Mouse (Mus musculus): ENCODE data around the gene Calhm1.
"Not testable (repeated sequence)": the region's sequence is repeated elsewhere in the genome, so short reads cannot be mapped to it uniquely, and the experiment has no call there.

Gene Calhm1

DNA sequence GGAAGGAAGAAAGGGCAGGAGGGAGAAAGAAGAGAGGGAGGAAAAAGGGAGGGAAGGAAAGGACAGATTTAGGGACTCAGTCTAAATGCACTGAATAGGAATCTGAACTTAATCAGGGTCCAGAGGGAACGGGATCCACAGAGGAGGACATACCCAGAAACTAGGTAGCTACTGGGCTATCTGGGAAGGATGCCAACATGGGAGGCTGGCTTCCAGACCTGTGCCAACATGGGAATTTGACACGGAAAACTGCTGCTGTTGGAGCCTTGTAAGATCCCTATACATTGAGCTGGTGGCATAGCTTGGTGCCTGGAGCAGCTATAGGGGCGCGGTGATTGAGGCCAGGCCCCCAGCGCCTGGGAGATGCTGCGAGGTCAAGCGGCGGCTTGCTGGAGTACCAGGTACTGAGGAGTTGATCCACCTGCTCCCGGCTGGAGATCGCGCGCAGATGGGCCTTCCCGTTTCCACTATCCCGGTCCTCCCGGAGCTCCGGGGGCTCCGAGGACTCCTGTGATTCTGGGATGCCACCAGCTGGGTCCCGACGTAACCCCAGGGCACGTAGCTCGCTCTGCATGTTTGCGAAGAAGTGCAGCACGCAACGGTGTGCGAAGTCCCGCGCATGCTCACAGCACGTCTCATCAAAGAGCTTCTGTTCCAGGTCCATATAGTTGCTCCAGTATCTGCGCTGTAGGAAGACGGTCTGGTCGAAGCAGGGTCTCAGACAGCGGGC is 7.4 kb upstream of the Calhm1 start:
- DNase-seq = peak; percentile 60

DNA sequence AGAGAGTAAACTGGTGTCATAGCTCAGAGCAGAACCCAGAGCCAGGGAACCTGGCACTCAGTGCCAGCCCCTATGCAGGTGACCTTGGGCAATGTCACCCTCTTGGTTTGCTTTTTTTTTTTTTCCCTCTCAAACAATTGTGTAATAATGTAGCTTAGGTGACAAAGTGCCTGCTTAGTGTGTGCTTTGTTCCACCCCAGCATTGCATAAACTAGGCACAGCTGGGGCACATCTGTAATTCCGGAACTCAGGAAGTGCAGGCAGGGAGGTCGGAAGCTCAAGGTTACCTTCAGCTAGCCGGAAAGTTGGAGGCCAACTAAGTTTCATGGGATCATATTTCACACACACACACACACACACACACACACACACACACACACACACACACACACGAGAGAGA is 5.8 kb upstream of the Calhm1 start:
- no peak for DNase-seq

DNA sequence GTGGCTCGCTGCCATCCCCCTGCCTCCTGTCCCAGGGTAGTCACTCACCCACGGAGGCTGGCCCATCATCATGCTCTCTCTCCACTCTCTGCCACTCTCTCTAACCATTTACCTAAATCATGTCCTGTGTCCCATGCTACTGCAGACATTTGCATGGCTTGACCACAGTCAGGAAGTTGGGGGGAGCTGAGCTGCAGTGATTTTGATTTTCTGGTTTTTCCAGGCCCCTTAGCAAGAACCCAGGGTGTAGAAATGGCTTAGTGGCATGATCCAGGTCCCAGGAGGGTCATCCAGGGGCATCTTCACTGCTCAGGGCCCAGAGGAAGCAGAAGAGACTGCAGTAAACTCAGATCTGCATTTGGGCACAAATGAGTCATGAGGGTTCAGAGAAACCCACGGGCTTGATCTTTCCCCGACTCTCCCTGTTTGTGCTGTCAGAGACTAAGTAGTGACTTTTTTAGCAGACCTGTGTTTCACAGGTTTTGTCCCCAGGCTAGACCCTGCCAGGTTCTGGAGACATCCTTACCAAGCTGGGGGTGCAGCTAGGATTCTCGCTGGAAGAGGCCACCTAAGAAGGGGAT is 4.3 kb upstream of the Calhm1 start:
- DNase-seq = no peak

DNA sequence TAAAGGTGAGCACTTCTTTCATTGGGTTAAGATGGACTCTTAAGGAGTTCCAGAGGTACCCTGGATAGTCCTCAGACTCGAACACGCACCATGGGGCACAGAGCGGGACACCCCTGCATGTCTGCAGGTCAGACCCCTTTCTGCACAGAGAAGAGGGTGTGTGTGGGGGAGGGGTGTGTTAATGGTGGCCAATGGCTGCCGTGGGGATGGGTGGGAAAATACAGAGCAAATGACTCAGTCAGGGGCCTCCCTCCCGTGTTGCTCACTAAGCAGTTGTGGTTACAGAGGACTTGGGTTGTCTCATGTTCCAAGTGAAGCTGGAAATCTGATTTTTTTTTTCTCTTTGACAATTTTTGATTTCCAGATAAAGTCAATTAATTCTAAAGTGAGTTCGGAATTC is 1.6 kb downstream of the Calhm1 start:
- no peak for DNase-seq

DNA sequence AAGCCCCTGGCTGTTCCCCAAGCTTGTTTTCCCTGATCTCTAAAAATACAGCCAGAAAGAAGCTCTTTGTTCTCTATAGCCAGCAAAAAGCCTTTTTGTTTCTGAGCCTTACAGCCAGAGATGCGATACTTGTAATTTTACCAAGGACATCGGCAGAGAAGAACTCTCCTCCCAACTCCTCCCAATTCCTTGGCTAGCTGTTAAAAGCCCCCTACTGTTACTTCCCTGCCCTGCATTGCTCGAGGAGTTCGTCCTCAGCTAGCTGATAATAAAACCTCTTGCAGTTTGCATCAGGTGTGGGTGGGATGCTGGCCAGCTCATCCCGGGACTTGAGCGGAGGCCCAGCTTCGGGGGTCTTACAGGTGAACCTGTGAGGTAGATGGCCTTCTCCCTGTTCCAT is 4.4 kb downstream of the Calhm1 start:
- not testable (repeated sequence) for DNase-seq

DNA sequence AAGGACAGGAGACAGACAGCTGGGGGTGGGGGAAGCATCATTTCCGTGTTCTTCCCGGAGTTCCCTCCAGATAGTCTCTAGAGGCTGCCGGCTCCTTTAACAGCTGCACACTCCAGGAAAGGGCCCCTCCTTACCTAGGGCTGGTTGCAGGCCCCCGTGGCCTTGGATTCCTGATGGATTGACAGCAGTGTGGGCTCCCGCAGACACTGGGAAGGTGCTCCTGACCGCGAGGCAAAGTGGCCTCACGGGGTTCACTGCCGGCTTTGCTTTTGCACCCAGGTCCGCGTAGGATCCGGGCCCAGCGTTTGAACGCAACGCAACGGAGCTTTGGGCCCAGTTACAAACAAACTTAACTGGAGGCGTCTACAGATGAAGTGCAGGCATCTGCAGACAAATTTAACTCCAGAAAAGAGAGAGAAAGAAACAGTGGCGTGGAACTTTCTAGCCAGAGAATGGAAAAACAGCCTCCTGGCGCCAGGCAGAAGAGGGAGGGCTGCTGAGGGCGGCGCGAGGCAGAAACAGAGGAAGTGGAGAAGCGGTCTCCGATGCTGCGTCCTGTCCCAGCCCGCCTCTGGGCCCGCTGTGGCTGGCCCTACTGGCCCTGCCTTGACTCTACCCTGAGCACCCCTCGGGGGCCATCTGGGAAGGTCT is 6.2 kb downstream of the Calhm1 start, which contains the start of gene Calhm2:
TSS of gene Calhm2 (minus strand) at position 524 of the 651 bp plus-strand sequence.
- peak; percentile 29 for DNase-seq

DNA sequence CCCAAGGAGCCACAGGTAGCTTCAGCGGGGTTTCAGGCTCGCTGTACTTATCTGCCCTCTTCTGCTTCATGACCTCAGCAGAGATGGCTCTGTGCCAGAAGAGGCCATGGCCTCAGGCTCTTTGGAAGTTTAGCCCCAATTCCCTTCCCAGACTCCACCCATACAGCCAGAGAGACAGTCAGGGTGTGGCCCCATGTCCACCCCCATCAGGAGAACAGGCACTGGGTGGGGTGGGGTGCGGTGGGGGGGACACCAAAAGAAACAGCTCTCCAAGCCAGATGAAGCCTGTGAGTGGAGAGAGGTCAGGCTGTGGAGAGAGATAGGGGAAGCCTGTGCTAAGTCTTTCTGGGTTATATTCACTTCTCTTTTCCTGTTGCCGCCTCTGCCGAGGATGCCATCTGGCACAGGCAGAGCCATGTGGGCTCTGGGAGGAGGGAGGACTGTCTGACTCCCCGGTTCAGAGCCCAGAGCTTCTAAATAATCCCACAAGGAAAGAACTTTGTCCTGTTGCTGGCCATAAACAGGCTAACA is 6.9 kb downstream of the Calhm1 start:
- peak; percentile 81 for DNase-seq

DNA sequence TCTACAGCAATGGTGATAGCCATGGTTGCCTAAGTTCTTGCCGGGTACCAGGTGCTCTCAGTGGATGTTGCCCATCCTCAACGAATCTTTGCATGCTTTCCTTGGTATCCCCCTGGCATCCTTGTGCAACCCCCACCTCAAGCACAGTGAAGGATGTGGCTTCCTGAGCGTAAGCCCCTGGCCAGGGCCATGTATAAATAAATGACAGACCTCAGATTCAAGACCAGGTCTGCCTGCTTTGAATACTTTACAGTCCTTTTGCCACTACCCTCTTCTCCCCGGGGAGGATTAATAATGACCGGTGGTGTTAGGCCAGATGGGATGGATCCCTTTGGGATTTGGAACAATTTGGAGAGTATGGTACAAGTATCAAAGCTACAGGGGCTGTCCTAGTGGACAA is 7.9 kb downstream of the Calhm1 start:
- no peak for DNase-seq

DNA sequence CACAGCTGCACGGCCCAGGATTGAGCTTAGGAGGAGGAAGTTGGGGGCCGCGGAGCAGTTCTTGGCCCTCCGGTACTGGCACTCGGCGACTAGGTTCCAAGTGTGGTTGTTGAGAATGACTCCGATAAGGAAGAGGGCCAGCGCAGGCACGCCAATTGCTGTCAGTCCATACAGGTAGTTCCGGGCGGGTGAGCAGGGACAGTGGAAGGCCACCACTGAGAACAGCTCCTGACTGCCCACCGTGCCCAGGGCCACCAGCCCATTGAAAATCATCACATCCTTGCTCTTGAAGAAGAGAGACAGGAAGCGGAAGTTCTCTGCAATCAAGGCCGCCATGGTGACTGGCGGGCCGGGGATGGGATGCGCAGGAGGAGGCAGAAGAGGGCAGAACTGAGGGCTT is 8.5 kb downstream of the Calhm1 start:
- DNase-seq = no peak

DNA sequence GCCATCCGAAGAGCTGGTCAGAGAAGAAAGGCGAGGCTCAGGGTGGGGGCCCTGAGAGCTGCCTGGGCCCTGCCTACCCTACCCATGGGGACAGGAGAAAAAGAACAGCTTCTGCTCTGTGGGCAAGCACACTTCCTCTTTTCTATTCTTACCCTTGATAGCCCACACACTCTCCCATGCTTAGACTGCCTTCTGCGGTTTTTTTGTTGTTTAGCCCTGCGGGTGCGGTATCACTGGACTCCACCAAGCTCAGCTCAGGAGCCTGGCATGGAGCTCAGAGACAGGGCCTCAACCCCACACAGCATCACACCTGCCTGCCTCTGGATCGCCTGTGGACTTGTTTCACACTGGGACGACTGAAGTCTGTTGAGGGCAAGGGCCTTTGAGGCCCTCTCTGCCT is 10.9 kb downstream of the Calhm1 start:
- DNase-seq = no peak

DNA sequence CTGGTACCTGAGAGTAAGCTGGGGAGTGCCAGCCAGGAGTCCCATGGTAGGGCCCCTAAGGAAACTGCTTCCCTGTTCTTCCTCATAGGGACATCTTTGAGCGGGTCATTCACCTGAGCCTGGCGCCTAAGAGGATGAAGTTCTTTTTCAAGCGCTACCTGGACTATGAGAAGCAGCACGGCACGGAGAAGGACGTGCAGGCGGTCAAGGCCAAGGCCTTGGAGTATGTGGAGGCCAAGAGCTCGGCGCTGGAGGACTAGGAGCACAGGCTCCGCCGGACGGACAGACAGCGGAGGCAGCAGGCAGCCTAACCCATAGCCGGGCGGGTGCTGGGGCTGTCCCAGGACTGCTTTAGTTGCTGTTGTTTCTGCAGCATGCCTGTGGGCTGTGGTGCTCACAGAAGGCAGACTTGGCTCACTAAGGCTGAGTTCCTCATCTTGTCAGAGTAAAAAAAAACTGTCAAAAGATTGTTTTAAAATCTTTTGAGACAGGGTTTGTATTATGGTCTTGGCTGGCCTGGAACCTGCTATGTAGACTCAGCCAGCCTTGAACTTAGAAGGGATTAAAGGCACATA is 13.4 kb downstream of the Calhm1 start:
- DNase-seq = no peak

DNA sequence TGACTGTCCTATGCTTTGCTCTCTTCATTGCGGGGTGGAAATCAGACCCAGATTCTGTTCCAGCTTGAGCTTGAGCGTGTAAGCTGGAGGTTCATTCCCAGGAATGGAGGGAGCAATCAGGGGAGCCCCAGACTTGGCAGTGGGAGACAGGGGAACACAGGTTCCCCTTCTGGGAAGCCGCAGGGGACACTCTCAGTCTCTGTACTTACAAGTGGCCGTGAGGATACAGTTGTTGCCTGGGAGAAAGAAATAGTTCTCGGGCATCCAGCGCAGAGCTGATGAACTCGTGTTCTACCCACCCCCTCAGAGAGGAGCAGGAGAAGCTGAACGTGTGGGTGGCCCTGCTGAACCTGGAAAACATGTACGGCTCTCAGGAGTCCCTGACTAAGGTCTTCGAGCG is 15.2 kb downstream of the Calhm1 start:
- DNase-seq = no peak

DNA sequence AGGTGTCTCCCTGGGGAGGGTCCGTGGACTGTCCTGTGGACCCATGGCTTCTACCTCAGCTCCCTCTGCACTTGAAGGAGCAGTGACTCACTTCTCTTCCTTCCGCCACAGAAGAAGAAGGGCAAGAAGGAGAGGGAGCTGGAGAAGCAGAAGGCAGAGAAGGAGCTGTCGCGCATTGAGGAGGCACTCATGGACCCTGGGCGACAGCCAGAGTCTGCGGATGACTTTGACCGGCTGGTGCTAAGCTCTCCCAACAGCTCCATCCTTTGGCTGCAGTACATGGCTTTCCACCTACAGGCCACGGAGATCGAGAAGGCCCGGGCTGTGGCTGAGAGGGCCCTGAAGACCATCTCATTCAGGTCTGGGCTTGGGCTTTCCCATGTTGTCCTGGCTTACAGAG is 15.9 kb downstream of the Calhm1 start:
- DNase-seq = no peak

DNA sequence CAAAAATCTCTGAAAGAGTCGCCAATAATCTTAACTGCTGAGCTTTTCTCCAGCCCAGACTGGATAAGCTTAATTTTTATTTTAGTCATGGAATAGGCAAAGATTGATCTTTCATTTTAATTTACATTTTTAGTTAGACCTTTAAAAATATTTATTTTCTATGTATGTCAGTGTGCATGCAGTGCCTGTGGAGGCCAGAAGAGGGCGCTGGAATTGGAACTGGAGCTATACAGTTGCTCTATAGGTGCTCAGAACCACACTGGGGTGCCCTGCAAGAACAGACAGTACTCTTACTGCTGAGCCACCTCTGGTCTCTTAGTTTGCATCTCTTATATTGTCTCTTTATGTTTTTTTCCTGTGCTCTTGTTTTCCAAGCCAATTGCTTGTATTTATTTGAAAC is 21.3 kb downstream of the Calhm1 start:
- peak; percentile 57 for DNase-seq

DNA sequence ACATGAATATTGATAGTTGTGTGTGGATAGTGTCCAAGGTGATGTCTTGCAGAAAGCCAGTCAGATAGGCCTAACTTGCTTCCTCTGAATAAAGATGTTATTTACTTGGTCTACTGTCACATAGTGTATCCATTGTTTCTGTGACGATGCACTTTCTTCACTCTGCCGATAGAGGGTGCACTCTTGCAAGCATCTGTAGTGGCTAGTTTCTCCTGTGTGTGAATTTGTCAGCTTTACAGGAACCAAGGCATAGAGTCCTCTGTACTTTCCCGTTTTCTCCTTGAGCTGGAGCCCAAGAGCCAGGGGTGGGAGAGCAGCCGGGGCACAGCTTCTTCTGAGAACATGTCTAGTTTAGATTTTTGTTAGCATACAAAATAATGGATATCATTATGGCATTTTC is 23.0 kb downstream of the Calhm1 start:
- DNase-seq = peak; percentile 71

DNA sequence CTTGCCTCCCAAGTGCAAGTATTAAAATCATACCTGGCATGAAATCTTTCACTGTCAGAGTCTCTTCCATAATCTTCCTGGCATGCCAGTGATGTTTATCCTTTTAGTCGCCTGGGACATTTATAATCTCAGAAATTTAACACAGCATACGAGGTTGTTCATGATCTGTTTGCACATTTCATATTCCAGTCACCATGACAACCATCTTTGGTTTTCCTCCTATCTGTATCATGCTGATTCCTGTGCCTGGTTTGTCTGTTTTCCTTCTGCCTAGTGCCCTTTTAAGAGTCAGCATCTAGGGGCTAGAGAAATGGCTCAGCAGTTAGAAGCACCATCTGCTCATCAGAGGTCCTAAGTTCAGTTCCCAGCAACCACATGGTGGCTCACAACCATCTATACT is 25.4 kb downstream of the Calhm1 start:
- DNase-seq = no peak

DNA sequence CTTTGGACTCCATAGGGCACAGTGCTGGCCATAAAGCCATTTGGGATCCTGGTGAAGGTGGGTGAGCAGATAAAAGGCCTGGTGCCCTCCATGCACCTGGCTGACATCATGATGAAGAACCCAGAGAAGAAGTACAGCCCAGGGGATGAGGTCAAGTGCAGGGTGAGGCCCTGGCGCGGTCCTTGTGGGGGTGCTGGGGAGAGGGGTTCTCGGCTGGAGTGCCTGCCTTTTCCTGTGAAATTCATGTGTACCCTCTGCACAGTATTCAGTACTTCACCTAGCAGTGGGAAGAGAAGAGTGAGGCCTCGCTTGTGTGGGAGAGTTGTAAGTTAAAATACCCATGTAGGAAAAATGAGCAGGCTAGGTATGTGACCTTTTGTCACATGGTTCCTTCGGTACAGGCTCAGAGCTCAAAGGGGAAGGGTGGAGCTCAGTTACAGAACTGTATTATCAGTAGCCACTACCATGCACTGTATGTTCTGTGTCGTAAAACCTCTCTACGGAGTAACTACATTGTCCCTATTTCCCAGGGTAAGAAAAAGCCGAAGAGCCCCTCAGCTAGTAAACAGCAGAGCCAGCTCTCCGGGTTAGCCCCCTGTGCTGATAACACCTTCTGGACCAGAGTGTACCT is 39.3 kb downstream of the Calhm1 start:
- DNase-seq = no peak

DNA sequence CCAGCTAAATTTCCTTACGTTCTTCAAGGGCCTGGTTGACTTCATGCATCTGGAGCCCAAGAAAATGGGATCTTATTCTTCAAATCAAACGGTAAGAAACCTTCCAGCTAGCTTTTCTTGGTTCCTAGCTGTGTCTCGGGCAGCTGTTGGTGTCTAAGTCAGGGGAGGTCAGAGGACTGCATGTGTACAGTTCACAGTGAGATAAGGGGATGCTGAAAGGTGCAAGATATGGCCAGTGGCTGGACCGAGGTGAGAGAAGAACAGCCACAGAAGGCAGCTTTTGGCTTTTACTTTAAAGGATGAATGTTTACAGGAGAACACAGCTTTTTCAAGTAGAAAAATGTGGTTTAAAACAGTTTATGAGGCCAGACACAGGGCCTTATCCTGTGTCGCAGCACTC is 43.0 kb downstream of the Calhm1 start:
- DNase-seq = no peak
